Mouse (Mus musculus) adrenal gland, postnatal 10 days (tissue): ENCODE measurements around the gene Ifi206. TPM values are rescaled to one million over a fixed set of nuclear protein-coding genes. Genes with fewer than 3 reads are reported as not detected.

Experiments used
- DNase-seq: peaks from one replicate; pipeline ENCODE4 v3.0.0; 2021; ENCODE audit warnings: mixed read lengths
- microRNA-seq: library from miRNA; unstranded; fragments of <30 nt; microRNA quantifications from one replicate; pipeline ENCODE4 v1.2.0, GENCODE M21; 2021
- total RNA-seq, 2 experiments: library from RNA; stranded (reverse); gene quantifications; 2 replicates each; pipeline ENCODE4 v1.2.3; 2021

The Ifi206 gene
- total RNA-seq, 2 experiments from 2014 or later: 0.54 to 0.82 TPM

GRCm38 (mm10) chr1:173418936-173419621 is 71.8 kb downstream of the Ifi206 start:
- no peak for DNase-seq

- no peak for DNase-seq
These were observed 72.3 kb downstream of the Ifi206 start for GRCm38 (mm10) chr1:173418516-173418915.

Small RNAs within 50 kb of the gene (microRNA-seq; reads per million reads assigned to microRNA genes)
- not detected for gene Gm44481

Other genes with a start within 250 kb of the Ifi206 start
- not detected for gene Olfr418, start 225.0 kb downstream of the Ifi206 start, total RNA-seq
- not detected for gene Mptx2, start 213.3 kb downstream of the Ifi206 start, total RNA-seq
- gene Ackr1, start 157.3 kb downstream of the Ifi206 start, total RNA-seq: 1 to 10 TPM; 4.5 to 5.5 TPM
- gene Aim2, start 140.2 kb downstream of the Ifi206 start, total RNA-seq: 1 to 10 TPM; 3.4 to 5.1 TPM
- 10 to 100 TPM; 13.5 to 19.4 TPM for gene Cadm3, start 123.3 kb downstream of the Ifi206 start, total RNA-seq
- gene Ifi214, start 44.9 kb upstream of the Ifi206 start, total RNA-seq: under 1 TPM; 0.12 to 0.36 TPM
- gene Ifi213, start 108.2 kb upstream of the Ifi206 start, total RNA-seq: 1 to 10 TPM in 1 of 2 experiments, under 1 TPM in 1; 0.54 to 1.0 TPM
- gene Ifi209, start 139.9 kb upstream of the Ifi206 start, total RNA-seq: 1 to 10 TPM; 1.8 TPM
- 1 to 10 TPM in 1 of 2 experiments, under 1 TPM in 1; 0.75 to 1.1 TPM for gene Ifi208, start 182.6 kb upstream of the Ifi206 start, total RNA-seq